Mouse (Mus musculus) CH12.LX (cell line): Measurements from ENCODE around the gene Cryzl1. TPM values are rescaled to one million over a fixed set of nuclear protein-coding genes. Genes with fewer than 3 reads are reported as not detected.

ENCODE experiments used
- DNase-seq: peaks from one replicate; pipeline ENCODE4 v3.0.0-alpha.2; 2013; ENCODE audit errors: extremely low read depth
- H3K27ac ChIP-seq: 2 replicates; pipeline ENCODE4 v1.5.1; 2012; ENCODE audit warnings: low read depth, mild to moderate bottlenecking, control low read depth, moderate library complexity; ENCODE audit not compliant: insufficient read depth
- H3K27me3 ChIP-seq: replicated peaks from 2 replicates; pipeline ENCODE3; 2012; ENCODE audit warnings: inconsistent platforms
- H3K36me3 ChIP-seq, 2 experiments: replicated peaks in 1 of 2; 2 replicates each; pipeline versions ENCODE3 to v1.6.1; 2012; ENCODE audit warnings: inconsistent platforms in 1 of 2, low read length in 1 of 2, mild to moderate bottlenecking in 1 of 2, mixed read lengths in 1 of 2, moderate library complexity in 1 of 2; ENCODE audit not compliant: control insufficient read depth in 1 of 2, insufficient read depth in 1 of 2
- H3K4me1 ChIP-seq, 2 experiments: 2 replicates each; pipeline ENCODE4 v1.6.1; 2012; ENCODE audit warnings: inconsistent platforms in 1 of 2, moderate library complexity in 1 of 2; ENCODE audit not compliant: insufficient read depth in 2 of 2, control insufficient read depth in 1 of 2
- H3K4me2 ChIP-seq: 2 replicates; pipeline ENCODE4 v1.6.1; 2012; ENCODE audit warnings: low read depth, mild to moderate bottlenecking, control low read depth; ENCODE audit not compliant: poor library complexity, insufficient read depth, severe bottlenecking
- H3K4me3 ChIP-seq, 3 experiments: fragments of 150-350 bp in 1 of 3; sonication (generic) in 1 of 3; replicated peaks in 1 of 3; 2 replicates each; pipeline versions ENCODE3 to v1.5.1; 2011 to 2012; ENCODE audit warnings: low read depth in 2 of 3, low read length in 2 of 3, mild to moderate bottlenecking in 2 of 3, moderate library complexity in 2 of 3, control low read depth in 1 of 3, improper control_type of control experiment in 1 of 3, inconsistent platforms in 1 of 3, mixed read lengths in 1 of 3; ENCODE audit not compliant: poor library complexity in 1 of 3
- H3K79me2 ChIP-seq: replicated peaks from 2 replicates; pipeline ENCODE4 v1.6.1; 2012; ENCODE audit warnings: mild to moderate bottlenecking, moderate library complexity; ENCODE audit not compliant: control insufficient read depth, poor library complexity, insufficient read depth, severe bottlenecking; ENCODE audit errors: extremely low read depth
- H3K9ac ChIP-seq: 2 replicates; pipeline ENCODE4 v1.6.1; 2012; ENCODE audit warnings: low read depth, mild to moderate bottlenecking, control low read depth, moderate library complexity; ENCODE audit not compliant: insufficient read depth
- H3K9me3 ChIP-seq: replicated peaks from 2 replicates; pipeline ENCODE3; 2012; ENCODE audit warnings: low read length, inconsistent platforms, mixed read lengths
- BHLHE40 ChIP-seq: IDR thresholded peaks from 2 replicates; pipeline ENCODE4 v1.6.1; 2011; ENCODE audit warnings: mild to moderate bottlenecking, low read depth, low read length, improper control_type of control experiment
- CHD1 ChIP-seq: IDR thresholded peaks from 2 replicates; pipeline ENCODE4 v1.6.1; 2012; ENCODE audit warnings: low read depth, low read length, improper control_type of control experiment, inconsistent platforms
- CHD2 ChIP-seq: IDR thresholded peaks from 2 replicates; pipeline ENCODE4 v1.6.1; 2011; ENCODE audit warnings: low read length, improper control_type of control experiment
- CTCF ChIP-seq, 2 experiments: IDR thresholded peaks in 1 of 2; conservative IDR thresholded peaks in 1 of 2; 2 replicates each; pipeline ENCODE4 v1.5.1; 2011 to 2012; ENCODE audit warnings: low read depth in 2 of 2, low read length in 2 of 2, improper control_type of control experiment in 1 of 2, inconsistent platforms in 1 of 2, mild to moderate bottlenecking in 1 of 2, moderate library complexity in 1 of 2
- E2F4 ChIP-seq: IDR thresholded peaks from 2 replicates; pipeline ENCODE4 v1.6.1; 2011; ENCODE audit warnings: low read depth, low read length, improper control_type of control experiment; ENCODE audit not compliant: insufficient replicate concordance
- EP300 ChIP-seq: IDR thresholded peaks from 2 replicates; pipeline ENCODE4 v1.6.1; 2011; ENCODE audit warnings: low read length, improper control_type of control experiment
- ETS1 ChIP-seq: conservative IDR thresholded peaks from 2 replicates; pipeline ENCODE4 v1.6.1; 2012; ENCODE audit warnings: low read depth, mild to moderate bottlenecking, inconsistent platforms, low read length, improper control_type of control experiment, moderate library complexity
- HCFC1 ChIP-seq: IDR thresholded peaks from 2 replicates; pipeline ENCODE4 v1.6.1; 2012; ENCODE audit warnings: low read depth, mild to moderate bottlenecking, inconsistent platforms, low read length, improper control_type of control experiment
- IRF4 ChIP-seq: IDR thresholded peaks from 2 replicates; pipeline ENCODE4 v1.6.1; 2014; ENCODE audit warnings: low read depth, mild to moderate bottlenecking, inconsistent platforms, low read length, improper control_type of control experiment
- JUN ChIP-seq: IDR thresholded peaks from 2 replicates; pipeline ENCODE4 v1.6.1; 2011; ENCODE audit warnings: low read depth, mild to moderate bottlenecking, low read length, improper control_type of control experiment, moderate library complexity; ENCODE audit not compliant: insufficient read depth
- JUND ChIP-seq: conservative IDR thresholded peaks from 2 replicates; pipeline ENCODE4 v1.6.1; 2011; ENCODE audit warnings: low read depth, low read length, improper control_type of control experiment
- KAT2A ChIP-seq: IDR thresholded peaks from 2 replicates; pipeline ENCODE4 v1.6.1; 2012; ENCODE audit warnings: low read length, improper control_type of control experiment, inconsistent platforms; ENCODE audit not compliant: insufficient replicate concordance
- MEF2A ChIP-seq: IDR thresholded peaks from 2 replicates; pipeline ENCODE4 v1.6.1; 2014; ENCODE audit warnings: low read depth, mild to moderate bottlenecking, inconsistent platforms, low read length, improper control_type of control experiment, borderline replicate concordance
- MXI1 ChIP-seq: IDR thresholded peaks from 2 replicates; pipeline ENCODE4 v1.6.1; 2011; ENCODE audit warnings: mild to moderate bottlenecking, low read depth, low read length, improper control_type of control experiment
- NELFE ChIP-seq: IDR thresholded peaks from 2 replicates; pipeline ENCODE4 v1.6.1; 2011; ENCODE audit warnings: low read depth, low read length, improper control_type of control experiment
- NRF1 ChIP-seq: IDR thresholded peaks from 2 replicates; pipeline ENCODE4 v1.6.1; 2014; ENCODE audit warnings: low read depth, mild to moderate bottlenecking, inconsistent platforms, low read length, improper control_type of control experiment, moderate library complexity
- PAX5 ChIP-seq: IDR thresholded peaks from 2 replicates; pipeline ENCODE4 v1.6.1; 2012; ENCODE audit warnings: low read length, inconsistent platforms, mixed read lengths
- POLR2A ChIP-seq: IDR thresholded peaks from 2 replicates; pipeline ENCODE4 v1.6.1; 2011; ENCODE audit warnings: low read depth, mild to moderate bottlenecking, improper control_type of control experiment, low read length
- RAD21 ChIP-seq: IDR thresholded peaks from 2 replicates; pipeline ENCODE4 v1.6.1; 2011; ENCODE audit warnings: low read depth, mild to moderate bottlenecking, low read length, improper control_type of control experiment, moderate library complexity
- SIN3A ChIP-seq: IDR thresholded peaks from 2 replicates; pipeline ENCODE4 v1.6.1; 2012; ENCODE audit warnings: low read length, improper control_type of control experiment, inconsistent platforms
- SMC3 ChIP-seq: IDR thresholded peaks from 2 replicates; pipeline ENCODE4 v1.6.1; 2011; ENCODE audit warnings: low read depth, low read length, improper control_type of control experiment
- TCF12 ChIP-seq: IDR thresholded peaks from 2 replicates; pipeline ENCODE4 v1.6.1; 2014; ENCODE audit warnings: low read depth, mild to moderate bottlenecking, inconsistent platforms, low read length, improper control_type of control experiment
- UBTF ChIP-seq: IDR thresholded peaks from 2 replicates; pipeline ENCODE4 v1.6.1; 2012; ENCODE audit warnings: low read depth, mild to moderate bottlenecking, inconsistent platforms, low read length, improper control_type of control experiment, moderate library complexity
- USF1 ChIP-seq: IDR thresholded peaks from 2 replicates; pipeline ENCODE4 v1.6.1; 2014; ENCODE audit warnings: low read depth, mild to moderate bottlenecking, inconsistent platforms, low read length, improper control_type of control experiment
- USF2 ChIP-seq: conservative IDR thresholded peaks from 2 replicates; pipeline ENCODE4 v1.6.1; 2011; ENCODE audit warnings: low read depth, low read length, improper control_type of control experiment
- ZC3H11A ChIP-seq: IDR thresholded peaks from 2 replicates; pipeline ENCODE4 v1.6.1; 2012; ENCODE audit warnings: low read depth, mild to moderate bottlenecking, inconsistent platforms, low read length, improper control_type of control experiment
- ZMIZ1 ChIP-seq: IDR thresholded peaks from 2 replicates; pipeline ENCODE4 v1.6.1; 2012; ENCODE audit warnings: low read depth, mild to moderate bottlenecking, inconsistent platforms, low read length, improper control_type of control experiment
- dilution Hi-C: fragments of 300-500 bp; cut with MboI; formaldehyde crosslinking; loops from 2 replicates; pipeline ENCODE4 v1.14.3; 2020; ENCODE audit warnings: low sequenced_read_pairs; ENCODE audit not compliant: extremely low pct_unique_long_range_greater_than_20kb, extremely low pct_ligation_motif_present
- in situ Hi-C: fragments of 300-500 bp; cut with MboI; formaldehyde crosslinking; loops from 3 replicates; pipeline ENCODE4 v1.14.3; 2019; ENCODE audit warnings: low sequenced_read_pairs, low pct_ligation_motif_present, low pct_unique_long_range_greater_than_20kb, mixed read lengths
- polyA plus RNA-seq: library from polyadenylated mRNA; unstranded; fragments of >175 nt; gene quantifications from 2 replicates; pipeline ENCODE4 v1.2.1, GENCODE M21; 2012; ENCODE audit warnings: low read depth; ENCODE audit not compliant: insufficient read length
- total RNA-seq, 2 experiments: library from RNA; depleted of rRNA; stranded (reverse); fragments of 300-350 nt in 1 of 2; fragments of >200 nt in 1 of 2; gene quantifications; 2 replicates each; pipeline ENCODE4 v1.2.3; 2012 to 2014

The Cryzl1 gene
- total and polyA plus RNA-seq, 3 experiments = 105 to 115 (median 111) TPM

DNA sequence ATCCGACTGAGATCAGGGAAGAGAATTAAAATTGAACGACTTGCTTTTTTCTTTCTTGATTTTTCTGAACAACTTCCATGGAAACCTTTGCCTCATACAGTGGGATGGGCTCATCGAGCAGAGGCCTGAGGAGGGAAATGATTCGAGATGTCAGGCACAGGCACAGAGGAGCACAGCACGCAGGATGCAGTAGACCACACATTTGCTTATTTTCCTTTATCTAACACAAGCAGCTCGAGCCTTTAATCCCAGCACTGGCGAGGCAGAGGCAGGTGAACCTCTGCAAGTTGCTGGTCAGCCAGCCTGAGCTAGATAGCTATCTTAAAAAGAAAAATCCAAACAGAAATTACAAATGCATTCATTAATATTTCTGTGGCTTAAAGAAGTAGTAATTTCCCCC lies 39.0 kb downstream of the Cryzl1 start:
- Histone ChIP-seq H3K9ac (peak overlapping the region; percentile 52), H3K4me2 (peak overlapping the region; percentile 96), H3K9me3 (no peaks in the 10 kb centered on the region), H3K4me1 (peaks cover 9 to 53% of the 10 kb centered on the region in 2 experiments), H3K36me3 (peaks cover 34 to 56% of the 10 kb centered on the region in 2 experiments), H3K79me2 (peaks cover 29% of the 10 kb centered on the region), H3K27me3 (no peaks in the 10 kb centered on the region), H3K27ac (peak overlapping the region; percentile 3; the same call in 1 of the 2 replicates), H3K4me3 (peak overlapping the region in 1 of 3 experiments; percentile 0)
- dilution Hi-C loops (no loop called here), in situ Hi-C loops (no loop called here)
- peak; percentile 75 for DNase-seq
- TF ChIP-seq UBTF (no peak), JUN (no peak), RAD21 (no peak), SIN3A (0 out of 2 replicates have a peak, but pooled peaks have one; percentile 0), ZC3H11A (no peak), JUND (no peak), BHLHE40 (peak; percentile 76), HCFC1 (no peak), ETS1 (no peak), POLR2A (peak; percentile 46), EP300 (peak; percentile 81), E2F4 (no peak), USF2 (no peak), SMC3 (no peak), CTCF (conservative IDR thresholded peaks at IDR 0.05 in 1 of 2, IDR thresholded peaks at IDR 0.05 in 1 of 2; ENCODE audit: low read depth in 2 of 2, low read length in 2 of 2) (no peak), CHD2 (no peak), ZMIZ1 (no peak), MEF2A (no peak), IRF4 (peak; percentile 14; the same call in 1 of the 2 replicates), KAT2A (no peak), MXI1 (no peak), NELFE (no peak), PAX5 (no peak), NRF1 (no peak), TCF12 (no peak), CHD1 (no peak), USF1 (no peak)
